Mouse (Mus musculus) ES-E14 (cell line): ENCODE data around the gene Gpc6.

ENCODE experiments used
- MAFK ChIP-seq: IDR thresholded peaks from 2 replicates; pipeline ENCODE4 v1.6.1; 2014; ENCODE audit warnings: mild to moderate bottlenecking, low read depth, low read length, inconsistent platforms; ENCODE audit not compliant: insufficient read depth
- ZC3H11A ChIP-seq: IDR thresholded peaks from 2 replicates; pipeline ENCODE4 v1.6.1; 2012; ENCODE audit warnings: low read depth, mild to moderate bottlenecking, inconsistent platforms, low read length, borderline replicate concordance
- ZNF384 ChIP-seq: IDR thresholded peaks from 2 replicates; pipeline ENCODE4 v1.6.1; 2012; ENCODE audit warnings: low read depth, low read length, inconsistent platforms

- no peak for TF ChIP-seq ZNF384
- no peak for TF ChIP-seq MAFK
- TF ChIP-seq ZC3H11A: no peak
Observed at GRCm38 (mm10) chr14:117451391-117451991, 526.4 kb downstream of the Gpc6 start.
